15 mouse cellular contexts compared by ENCODE assay signal in the genomic region with DNA sequence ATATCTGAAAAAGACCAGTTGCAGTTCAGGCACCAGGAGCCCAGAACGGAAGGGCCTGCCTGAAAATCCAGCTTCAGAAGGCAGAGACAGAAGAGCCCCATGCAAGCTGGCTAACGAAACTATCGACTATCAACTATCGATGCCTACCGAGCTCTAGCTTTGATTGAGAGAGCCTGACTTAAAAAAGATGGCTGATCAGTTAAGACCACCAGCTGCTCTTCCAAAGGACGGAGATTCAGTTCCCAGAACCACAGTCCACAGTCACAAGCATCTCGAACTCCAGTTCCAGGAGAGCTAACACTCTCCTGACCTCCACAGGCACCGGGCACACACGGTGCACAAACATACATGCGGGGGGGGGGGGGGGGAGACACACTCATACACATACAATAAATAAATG. TPM values are rescaled to one million over a fixed set of nuclear protein-coding genes. Genes with fewer than 3 reads are reported as not detected.
A peak's percentile ranks its signal among the peaks of the same experiment; 100 is the strongest.
DNase-seq lines count a peak whose midpoint lies in the region; ATAC-seq lines count a peak whose summit lies in the region.
"Had no signal": no experiment of that assay in that cellular context is flagged by ENCODE, and none has a peak within 500 bp of the region (broad histone marks: within the 10 kb centered on the region; RNA-seq: fewer than 3 reads in every experiment).

No protein-coding gene starts in this region.

- no peak for DNase-seq in midbrain, embryonic 10.5 days (ENCODE audit: low spot score)
- DNase-seq in embryonic facial prominence, embryonic 11.5 days (ENCODE audit: low spot score): peak; percentile 36
- DNase-seq in liver, embryonic 11.5 days (ENCODE audit: low spot score): no peak
- DNase-seq in layer of hippocampus, adult 11-12 months (ENCODE audit: low spot score): no peak
- DNase-seq: B cell, adult 2 months; cerebellum, adult 9-11 months; kidney, adult 9 months had no signal

- ATAC-seq in forebrain, embryonic 15.5 days (replicated peaks): no peak
- no peak for ATAC-seq in forebrain, embryonic 12.5 days (ENCODE audit: low FRiP score)
- ATAC-seq in midbrain, embryonic 13.5 days: no peak
- no peak for ATAC-seq in embryonic facial prominence, embryonic 11.5 days (replicated peaks; ENCODE audit: insufficient number of reproducible peaks, low FRiP score, low TSS enrichment, low read depth)
- ATAC-seq in limb, embryonic 15.5 days (ENCODE audit: insufficient number of reproducible peaks, low FRiP score, low TSS enrichment, low read depth): no peak
- no peak for ATAC-seq in liver, embryonic 11.5 days (replicated peaks; ENCODE audit: low FRiP score)
- ATAC-seq: lung, postnatal 0 days had no signal

- H3K27ac ChIP-seq in forebrain, embryonic 15.5 days (replicated peaks): no peak overlapping the region
- H3K27ac ChIP-seq in forebrain, embryonic 12.5 days: no peak overlapping the region
- H3K27ac ChIP-seq in midbrain, embryonic 13.5 days: no peak overlapping the region
- H3K27ac ChIP-seq in midbrain, embryonic 10.5 days (replicated peaks): no peak overlapping the region
- H3K27ac ChIP-seq in embryonic facial prominence, embryonic 11.5 days (replicated peaks; ENCODE audit: low read depth, low read length): no peak overlapping the region
- H3K27ac ChIP-seq in limb, embryonic 15.5 days: no peak overlapping the region
- no peak overlapping the region for H3K27ac ChIP-seq in liver, embryonic 11.5 days (ENCODE audit: low read depth, low read length)
- H3K27ac ChIP-seq: heart, embryonic 10.5 days; hindbrain, embryonic 13.5 days had no signal

- H3K9me3 ChIP-seq in forebrain, embryonic 15.5 days: no peaks in the 10 kb centered on the region
- no peaks in the 10 kb centered on the region for H3K9me3 ChIP-seq in forebrain, embryonic 12.5 days
- no peaks in the 10 kb centered on the region for H3K9me3 ChIP-seq in midbrain, embryonic 13.5 days
- H3K9me3 ChIP-seq in midbrain, embryonic 10.5 days (replicated peaks): no peaks in the 10 kb centered on the region
- H3K9me3 ChIP-seq in embryonic facial prominence, embryonic 11.5 days (replicated peaks; ENCODE audit: control insufficient read depth, low read length): no peaks in the 10 kb centered on the region
- no peaks in the 10 kb centered on the region for H3K9me3 ChIP-seq in limb, embryonic 15.5 days
- H3K9me3 ChIP-seq in liver, embryonic 11.5 days (ENCODE audit: control insufficient read depth, low read length): no peaks in the 10 kb centered on the region
- H3K9me3 ChIP-seq: G1E; heart, embryonic 10.5 days; hindbrain, embryonic 13.5 days had no signal

- 0 out of 2 replicates have a peak overlapping the region, but pooled peaks have one; percentile 11 for H3K4me3 ChIP-seq in forebrain, embryonic 15.5 days
- no peak overlapping the region for H3K4me3 ChIP-seq in forebrain, embryonic 12.5 days (replicated peaks)
- peak overlapping the region; percentile 13; the same call in 1 of the 2 replicates for H3K4me3 ChIP-seq in midbrain, embryonic 13.5 days (replicated peaks)
- H3K4me3 ChIP-seq in midbrain, embryonic 10.5 days: no peak overlapping the region
- no peak overlapping the region for H3K4me3 ChIP-seq in embryonic facial prominence, embryonic 11.5 days (ENCODE audit: low read depth, low read length)
- peak overlapping the region; percentile 15; the same call in 1 of the 2 replicates for H3K4me3 ChIP-seq in limb, embryonic 15.5 days
- H3K4me3 ChIP-seq in liver, embryonic 11.5 days (ENCODE audit: low read depth, low read length): no peak overlapping the region
- H3K4me3 ChIP-seq: heart, embryonic 10.5 days; hindbrain, embryonic 13.5 days had no signal

- H3K4me1 ChIP-seq in forebrain, embryonic 15.5 days: 0 out of 2 replicates have a peak, but pooled peaks cover 3% of the 10 kb centered on the region
- H3K4me1 ChIP-seq in forebrain, embryonic 12.5 days: no peaks in the 10 kb centered on the region; the same call in none of the 2 replicates
- peaks cover 10% of the 10 kb centered on the region; the same call in 1 of the 2 replicates for H3K4me1 ChIP-seq in midbrain, embryonic 13.5 days (replicated peaks)
- peaks cover 6% of the 10 kb centered on the region; the same call in 1 of the 2 replicates for H3K4me1 ChIP-seq in midbrain, embryonic 10.5 days
- no peaks in the 10 kb centered on the region for H3K4me1 ChIP-seq in embryonic facial prominence, embryonic 11.5 days (ENCODE audit: control insufficient read depth, insufficient read depth, low read length)
- H3K4me1 ChIP-seq in limb, embryonic 15.5 days: peaks cover 9% of the 10 kb centered on the region
- no peaks in the 10 kb centered on the region; the same call in 1 of the 2 replicates for H3K4me1 ChIP-seq in liver, embryonic 11.5 days (replicated peaks; ENCODE audit: control insufficient read depth, insufficient read depth, low read length)

- H3K9ac ChIP-seq in forebrain, embryonic 15.5 days (replicated peaks): no peak overlapping the region
- H3K9ac ChIP-seq in forebrain, embryonic 12.5 days: no peak overlapping the region
- no peak overlapping the region for H3K9ac ChIP-seq in midbrain, embryonic 13.5 days (replicated peaks)
- H3K9ac ChIP-seq in embryonic facial prominence, embryonic 11.5 days (replicated peaks; ENCODE audit: low read length): no peak overlapping the region
- no peak overlapping the region for H3K9ac ChIP-seq in limb, embryonic 15.5 days
- H3K9ac ChIP-seq in liver, embryonic 11.5 days (ENCODE audit: low read depth, low read length): no peak overlapping the region
- H3K9ac ChIP-seq: hindbrain, embryonic 13.5 days had no signal

- H3K27me3 ChIP-seq in forebrain, embryonic 15.5 days: no peaks in the 10 kb centered on the region
- H3K27me3 ChIP-seq in forebrain, embryonic 12.5 days: no peaks in the 10 kb centered on the region
- no peaks in the 10 kb centered on the region for H3K27me3 ChIP-seq in midbrain, embryonic 13.5 days
- no peaks in the 10 kb centered on the region for H3K27me3 ChIP-seq in midbrain, embryonic 10.5 days (ENCODE audit: low read depth, poor library complexity, severe bottlenecking)
- no peaks in the 10 kb centered on the region for H3K27me3 ChIP-seq in embryonic facial prominence, embryonic 11.5 days (ENCODE audit: control insufficient read depth, insufficient read depth, low read length)
- H3K27me3 ChIP-seq in limb, embryonic 15.5 days: no peaks in the 10 kb centered on the region
- H3K27me3 ChIP-seq in liver, embryonic 11.5 days (replicated peaks; ENCODE audit: control insufficient read depth, insufficient read depth, low read length): no peaks in the 10 kb centered on the region
- H3K27me3 ChIP-seq: hindbrain, embryonic 13.5 days had no signal

- WGBS in forebrain, embryonic 15.5 days: 72% methylated on average over 10 of the region's 10 CpGs
- WGBS in forebrain, embryonic 12.5 days: 78% methylated on average over 9 of the region's 10 CpGs
- WGBS in midbrain, embryonic 13.5 days: 67% methylated on average over 7 of the region's 10 CpGs
- 79% methylated on average over 10 of the region's 10 CpGs for WGBS in midbrain, embryonic 10.5 days
- WGBS in embryonic facial prominence, embryonic 11.5 days: 67% methylated on average over 10 of the region's 10 CpGs
- 62% methylated on average over 9 of the region's 10 CpGs for WGBS in limb, embryonic 15.5 days
- 68% methylated on average over 9 of the region's 10 CpGs for WGBS in liver, embryonic 11.5 days

- no peak overlapping the region for H3K4me2 ChIP-seq in forebrain, embryonic 15.5 days (replicated peaks)
- H3K4me2 ChIP-seq in forebrain, embryonic 12.5 days: no peak overlapping the region
- no peak overlapping the region for H3K4me2 ChIP-seq in midbrain, embryonic 13.5 days (replicated peaks)
- H3K4me2 ChIP-seq in embryonic facial prominence, embryonic 11.5 days (ENCODE audit: low read depth, low read length): no peak overlapping the region
- H3K4me2 ChIP-seq in limb, embryonic 15.5 days: peak overlapping the region; percentile 7; the same call in 1 of the 2 replicates
- H3K4me2 ChIP-seq in liver, embryonic 11.5 days: no peak overlapping the region
- H3K4me2 ChIP-seq: hindbrain, embryonic 13.5 days had no signal

- H3K36me3 ChIP-seq in forebrain, embryonic 15.5 days: no peaks in the 10 kb centered on the region
- no peaks in the 10 kb centered on the region for H3K36me3 ChIP-seq in forebrain, embryonic 12.5 days (replicated peaks)
- H3K36me3 ChIP-seq in midbrain, embryonic 13.5 days: no peaks in the 10 kb centered on the region
- no peaks in the 10 kb centered on the region for H3K36me3 ChIP-seq in midbrain, embryonic 10.5 days
- H3K36me3 ChIP-seq in embryonic facial prominence, embryonic 11.5 days (replicated peaks; ENCODE audit: control insufficient read depth, insufficient read depth, low read depth, low read length): no peaks in the 10 kb centered on the region
- no peaks in the 10 kb centered on the region for H3K36me3 ChIP-seq in limb, embryonic 15.5 days
- H3K36me3 ChIP-seq in liver, embryonic 11.5 days (ENCODE audit: control insufficient read depth, insufficient read depth, low read length): no peaks in the 10 kb centered on the region
- H3K36me3 ChIP-seq: G1E; heart, embryonic 10.5 days; hindbrain, embryonic 13.5 days had no signal

RNA-seq across cellular contexts. Expression of a gene that starts 30.0 kb away (rescaled TPM):
- polyA plus RNA-seq in forebrain, embryonic 15.5 days (2015; fragmentation: Nextera tagmentation; extraction: Ambion mirVana): 12.6 and 13.1 TPM in 2 replicates
- polyA plus RNA-seq in forebrain, embryonic 12.5 days (2016; fragmentation: Nextera tagmentation; extraction: Ambion mirVana): 15.1 and 16.4 TPM in 2 replicates
- 13.3 and 14.6 TPM in 2 replicates for polyA plus RNA-seq in midbrain, embryonic 13.5 days (2015; fragmentation: Nextera tagmentation; extraction: Ambion mirVana)
- 14.4 and 15.1 TPM in 2 replicates for polyA plus RNA-seq in midbrain, embryonic 10.5 days (2016; fragmentation: Nextera tagmentation; extraction: Ambion mirVana)
- 8.7 and 10.2 TPM in 2 replicates for polyA plus RNA-seq in embryonic facial prominence, embryonic 11.5 days (2014; fragmentation: Nextera tagmentation; extraction: Ambion mirVana)
- polyA plus RNA-seq in limb, embryonic 15.5 days (2015; fragmentation: Nextera tagmentation; extraction: Ambion mirVana): 17.2 and 19.6 TPM in 2 replicates
- polyA plus RNA-seq in liver, embryonic 11.5 days (2014; fragmentation: Nextera tagmentation; extraction: Ambion mirVana): 28.6 and 29.8 TPM in 2 replicates

RNA-seq across cellular contexts. Expression of a gene that starts 52.1 kb away (rescaled TPM):
- polyA plus RNA-seq in forebrain, embryonic 15.5 days (2015; fragmentation: Nextera tagmentation; extraction: Ambion mirVana): 588 and 604 TPM in 2 replicates
- polyA plus RNA-seq in forebrain, embryonic 12.5 days (2016; fragmentation: Nextera tagmentation; extraction: Ambion mirVana): 853 and 874 TPM in 2 replicates
- polyA plus RNA-seq in midbrain, embryonic 13.5 days (2015; fragmentation: Nextera tagmentation; extraction: Ambion mirVana): 465 and 547 TPM in 2 replicates
- 587 and 631 TPM in 2 replicates for polyA plus RNA-seq in midbrain, embryonic 10.5 days (2016; fragmentation: Nextera tagmentation; extraction: Ambion mirVana)
- 797 and 870 TPM in 2 replicates for polyA plus RNA-seq in embryonic facial prominence, embryonic 11.5 days (2014; fragmentation: Nextera tagmentation; extraction: Ambion mirVana)
- polyA plus RNA-seq in limb, embryonic 15.5 days (2015; fragmentation: Nextera tagmentation; extraction: Ambion mirVana): 267 and 339 TPM in 2 replicates
- polyA plus RNA-seq in liver, embryonic 11.5 days (2014; fragmentation: Nextera tagmentation; extraction: Ambion mirVana): 552 and 577 TPM in 2 replicates

Comparison
In these comparisons a context has a peak if more than half of its experiments do, and no peak if none do; other contexts are left out.
1. H3K4me3 ChIP-seq: peak in forebrain, embryonic 15.5 days (single experiment), midbrain, embryonic 13.5 days (single experiment) and limb, embryonic 15.5 days (single experiment); none in forebrain, embryonic 12.5 days (single experiment), midbrain, embryonic 10.5 days (single experiment), embryonic facial prominence, embryonic 11.5 days (single experiment) and liver, embryonic 11.5 days (single experiment).